Mouse (Mus musculus): Measurements from ENCODE around the gene Tnk2. TPM values are rescaled to one million over a fixed set of nuclear protein-coding genes. Genes with fewer than 3 reads are reported as not detected.
A peak's percentile ranks its signal among the peaks of the same experiment; 100 is the strongest.
"Not testable (repeated sequence)": the region's sequence is repeated elsewhere in the genome, so short reads cannot be mapped to it uniquely, and the experiment has no call there.

The Tnk2 gene
- total RNA-seq, 2 experiments from 2014 or later = 62.9 to 124 TPM

GRCm38 (mm10) chr16:32634183-32634582, 9.5 kb upstream of the Tnk2 start:
- no peak for ATAC-seq (replicated peaks; ENCODE audit: low FRiP score, poor library complexity, severe bottlenecking)

- no peak for ATAC-seq (replicated peaks; ENCODE audit: low FRiP score, poor library complexity, severe bottlenecking)
Observed at GRCm38 (mm10) chr16:32635314-32635713, 8.4 kb upstream of the Tnk2 start.

- no peak for ATAC-seq (replicated peaks; ENCODE audit: low FRiP score, poor library complexity, severe bottlenecking)
Observed at GRCm38 (mm10) chr16:32636331-32636730, 7.3 kb upstream of the Tnk2 start.

- no peak for ATAC-seq (replicated peaks; ENCODE audit: low FRiP score, poor library complexity, severe bottlenecking)
Observed at GRCm38 (mm10) chr16:32636871-32637521, 6.7 kb upstream of the Tnk2 start.

GRCm38 (mm10) chr16:32638476-32638875, 5.2 kb upstream of the Tnk2 start:
- ATAC-seq (replicated peaks; ENCODE audit: low FRiP score, poor library complexity, severe bottlenecking) = peak; percentile 91

GRCm38 (mm10) chr16:32640096-32640495, 3.6 kb upstream of the Tnk2 start:
- no peak for ATAC-seq (replicated peaks; ENCODE audit: low FRiP score, poor library complexity, severe bottlenecking)

- not testable (repeated sequence) for ATAC-seq (replicated peaks; ENCODE audit: low FRiP score, poor library complexity, severe bottlenecking)
Observed at GRCm38 (mm10) chr16:32640683-32641082, 3.0 kb upstream of the Tnk2 start.

- no peak for ATAC-seq (replicated peaks; ENCODE audit: low FRiP score, poor library complexity, severe bottlenecking)
Observed at GRCm38 (mm10) chr16:32641440-32642219, 2.0 kb upstream of the Tnk2 start.

GRCm38 (mm10) chr16:32642280-32642679, 1.4 kb upstream of the Tnk2 start:
- ATAC-seq (replicated peaks; ENCODE audit: low FRiP score, poor library complexity, severe bottlenecking) = no peak

GRCm38 (mm10) chr16:32644069-32644800, 561 bp downstream of the Tnk2 start:
- 0 out of 2 replicates have a peak, but pooled peaks have one; percentile 1 for ATAC-seq (replicated peaks; ENCODE audit: low FRiP score, poor library complexity, severe bottlenecking)

- ATAC-seq (replicated peaks; ENCODE audit: low FRiP score, poor library complexity, severe bottlenecking) = peak; percentile 25; the same call in 1 of the 2 replicates
Observed at GRCm38 (mm10) chr16:32644801-32645170, 1.1 kb downstream of the Tnk2 start.

GRCm38 (mm10) chr16:32645361-32645914, 1.8 kb downstream of the Tnk2 start:
- peak; percentile 89 for ATAC-seq (replicated peaks; ENCODE audit: low FRiP score, poor library complexity, severe bottlenecking)

- peak; percentile 5; the same call in 1 of the 2 replicates for ATAC-seq (replicated peaks; ENCODE audit: low FRiP score, poor library complexity, severe bottlenecking)
Observed at GRCm38 (mm10) chr16:32646014-32646413, 2.3 kb downstream of the Tnk2 start.

GRCm38 (mm10) chr16:32647712-32648111, 4.0 kb downstream of the Tnk2 start:
- ATAC-seq (replicated peaks; ENCODE audit: low FRiP score, poor library complexity, severe bottlenecking) = no peak

- no peak for ATAC-seq (replicated peaks; ENCODE audit: low FRiP score, poor library complexity, severe bottlenecking)
Observed at GRCm38 (mm10) chr16:32650461-32650860, 6.8 kb downstream of the Tnk2 start.

GRCm38 (mm10) chr16:32650974-32651618, 7.4 kb downstream of the Tnk2 start:
- ATAC-seq (replicated peaks; ENCODE audit: low FRiP score, poor library complexity, severe bottlenecking) = no peak

GRCm38 (mm10) chr16:32654071-32654733, 10.5 kb downstream of the Tnk2 start:
- ATAC-seq (replicated peaks; ENCODE audit: low FRiP score, poor library complexity, severe bottlenecking) = no peak

GRCm38 (mm10) chr16:32655534-32655933, 11.9 kb downstream of the Tnk2 start:
- no peak for ATAC-seq (replicated peaks; ENCODE audit: low FRiP score, poor library complexity, severe bottlenecking)

- no peak for ATAC-seq (replicated peaks; ENCODE audit: low FRiP score, poor library complexity, severe bottlenecking)
Observed at GRCm38 (mm10) chr16:32656321-32656720, 12.6 kb downstream of the Tnk2 start.

All from erythroid progenitor cell, adult 5-6 weeks (primary cell).